ENCODE assay signal across 9 mouse cellular contexts in genomic region chr1:19210215-19211032, GRCm38 (mm10). TPM values are rescaled to one million over a fixed set of nuclear protein-coding genes. Genes with fewer than 3 reads are reported as not detected.
DNase-seq lines count a peak whose midpoint lies in the region; ATAC-seq and TF ChIP-seq lines count a peak whose summit lies in the region.
"Had no signal": no experiment of that assay in that cellular context is flagged by ENCODE, and none has a peak within 500 bp of the region (broad histone marks: within the 10 kb centered on the region; RNA-seq: fewer than 3 reads in every experiment).

No protein-coding gene starts in this region.

- no peak overlapping the region for H3K27ac ChIP-seq in heart, embryonic 16.5 days (ENCODE audit: low read length)
- peak overlapping the region; percentile 56 for H3K27ac ChIP-seq in embryonic facial prominence, embryonic 11.5 days (replicated peaks; ENCODE audit: low read depth, low read length)
- H3K27ac ChIP-seq in intestine, postnatal 0 days (ENCODE audit: low read depth, low read length): no peak overlapping the region
- peak overlapping the region; percentile 42; the same call in 1 of the 2 replicates for H3K27ac ChIP-seq in neural tube, embryonic 12.5 days
- H3K27ac ChIP-seq in layer of hippocampus, adult 2 months: no peak overlapping the region

- DNase-seq in heart, postnatal 10 days: no peak
- no peak for DNase-seq in embryonic facial prominence, embryonic 11.5 days (ENCODE audit: low spot score)
- DNase-seq in gastrocnemius, postnatal 25 days: no peak
- no peak for DNase-seq in urinary bladder, postnatal 10 days (ENCODE audit: low spot score)
- DNase-seq in layer of hippocampus, adult 2 months (ENCODE audit: low spot score in 2 of 2): no peak

- H3K4me1 ChIP-seq in heart, embryonic 16.5 days (ENCODE audit: control insufficient read depth, insufficient read depth, low read length): no peaks in the 10 kb centered on the region
- no peaks in the 10 kb centered on the region; the same call in 1 of the 2 replicates for H3K4me1 ChIP-seq in embryonic facial prominence, embryonic 11.5 days (ENCODE audit: control insufficient read depth, insufficient read depth, low read length)
- H3K4me1 ChIP-seq in intestine, postnatal 0 days (replicated peaks; ENCODE audit: control insufficient read depth, insufficient read depth, low read length): no peaks in the 10 kb centered on the region
- H3K4me1 ChIP-seq in neural tube, embryonic 12.5 days: no peaks in the 10 kb centered on the region

- no peaks in the 10 kb centered on the region for H3K36me3 ChIP-seq in heart, embryonic 16.5 days (ENCODE audit: control insufficient read depth, insufficient read depth)
- no peaks in the 10 kb centered on the region for H3K36me3 ChIP-seq in embryonic facial prominence, embryonic 11.5 days (replicated peaks; ENCODE audit: control insufficient read depth, insufficient read depth, low read depth, low read length)
- H3K36me3 ChIP-seq in intestine, postnatal 0 days (ENCODE audit: control insufficient read depth, insufficient read depth): no peaks in the 10 kb centered on the region
- no peaks in the 10 kb centered on the region for H3K36me3 ChIP-seq in neural tube, embryonic 12.5 days
- H3K36me3 ChIP-seq: G1E had no signal

- H3K9ac ChIP-seq in heart, embryonic 16.5 days (ENCODE audit: low read length): no peak overlapping the region
- H3K9ac ChIP-seq in embryonic facial prominence, embryonic 11.5 days (replicated peaks; ENCODE audit: low read length): peak overlapping the region; percentile 67
- H3K9ac ChIP-seq in intestine, postnatal 0 days (ENCODE audit: low read depth, low read length): no peak overlapping the region
- peak overlapping the region; percentile 77 for H3K9ac ChIP-seq in neural tube, embryonic 12.5 days

- intact Hi-C loops in heart, postnatal 10 days (cut with DNase I): no loop called here

- ATAC-seq in heart, embryonic 16.5 days (replicated peaks; ENCODE audit: extremely low read depth, insufficient read depth, low FRiP score): no peak
- ATAC-seq in embryonic facial prominence, embryonic 11.5 days (replicated peaks; ENCODE audit: insufficient number of reproducible peaks, low FRiP score, low TSS enrichment, low read depth): peak; percentile 67
- ATAC-seq in intestine, postnatal 0 days: no peak
- no peak for ATAC-seq in neural tube, embryonic 12.5 days (ENCODE audit: low FRiP score, low read depth)

- no peak for TF ChIP-seq CTCF in intestine, postnatal 0 days (IDR thresholded peaks at IDR 0.05; ENCODE audit: low read depth)
- no peak for TF ChIP-seq CTCF in layer of hippocampus, adult 2 months (conservative IDR thresholded peaks at IDR 0.05)

- peak overlapping the region; percentile 44 for H3K4me3 ChIP-seq in heart, embryonic 16.5 days (ENCODE audit: low read length)
- H3K4me3 ChIP-seq in embryonic facial prominence, embryonic 11.5 days (ENCODE audit: low read depth, low read length): peak overlapping the region; percentile 25
- H3K4me3 ChIP-seq in intestine, postnatal 0 days (ENCODE audit: low read depth, low read length): peak overlapping the region; percentile 36
- peak overlapping the region; percentile 50 for H3K4me3 ChIP-seq in neural tube, embryonic 12.5 days
- H3K4me3 ChIP-seq in layer of hippocampus, adult 2 months: no peak overlapping the region

- peak overlapping the region; percentile 60 for H3K4me2 ChIP-seq in heart, embryonic 16.5 days (ENCODE audit: low read depth, low read length)
- H3K4me2 ChIP-seq in embryonic facial prominence, embryonic 11.5 days (ENCODE audit: low read depth, low read length): peak overlapping the region; percentile 26
- H3K4me2 ChIP-seq in intestine, postnatal 0 days (replicated peaks; ENCODE audit: low read depth): peak overlapping the region; percentile 61
- peak overlapping the region; percentile 61 for H3K4me2 ChIP-seq in neural tube, embryonic 12.5 days (replicated peaks)

- peaks cover 73% of the 10 kb centered on the region for H3K27me3 ChIP-seq in heart, embryonic 16.5 days (ENCODE audit: control insufficient read depth, insufficient read depth, low read length)
- peaks cover 32% of the 10 kb centered on the region for H3K27me3 ChIP-seq in embryonic facial prominence, embryonic 11.5 days (ENCODE audit: control insufficient read depth, insufficient read depth, low read length)
- peaks cover 80% of the 10 kb centered on the region for H3K27me3 ChIP-seq in intestine, postnatal 0 days (replicated peaks; ENCODE audit: control insufficient read depth, insufficient read depth, low read length)
- H3K27me3 ChIP-seq in neural tube, embryonic 12.5 days (replicated peaks): peaks cover 56% of the 10 kb centered on the region

- WGBS in heart, embryonic 16.5 days: 2% methylated on average over 29 of the region's 30 CpGs
- WGBS in embryonic facial prominence, embryonic 11.5 days: under 1% methylated on average over 30 of the region's 30 CpGs
- under 1% methylated on average over 30 of the region's 30 CpGs for WGBS in intestine, postnatal 0 days
- under 1% methylated on average over 30 of the region's 30 CpGs for WGBS in neural tube, embryonic 12.5 days

- no peaks in the 10 kb centered on the region for H3K9me3 ChIP-seq in heart, embryonic 16.5 days (replicated peaks; ENCODE audit: control insufficient read depth, low read length)
- H3K9me3 ChIP-seq in embryonic facial prominence, embryonic 11.5 days (replicated peaks; ENCODE audit: control insufficient read depth, low read length): no peaks in the 10 kb centered on the region
- H3K9me3 ChIP-seq in intestine, postnatal 0 days (ENCODE audit: control insufficient read depth): no peaks in the 10 kb centered on the region
- no peaks in the 10 kb centered on the region for H3K9me3 ChIP-seq in neural tube, embryonic 12.5 days

RNA-seq across cellular contexts. Expression of gene Tfap2b, which starts 1.7 kb away (rescaled TPM):
- 0.14 and 0.42 TPM in 2 replicates for polyA plus RNA-seq in heart, embryonic 16.5 days (2015; fragmentation: Nextera tagmentation; extraction: Ambion mirVana)
- total RNA-seq in heart, postnatal 10 days (2021): not detected
- polyA plus RNA-seq in embryonic facial prominence, embryonic 11.5 days (2014; fragmentation: Nextera tagmentation; extraction: Ambion mirVana): 22.9 and 29.1 TPM in 2 replicates
- not detected in 2 replicates for polyA plus RNA-seq in intestine, postnatal 0 days (2015; fragmentation: Nextera tagmentation; extraction: Ambion mirVana)
- 78.6 and 88.6 TPM in 2 replicates for polyA plus RNA-seq in neural tube, embryonic 12.5 days (2016; fragmentation: Nextera tagmentation; extraction: Ambion mirVana)
- total RNA-seq in gastrocnemius, postnatal 25 days (2021): not detected
- under 1 TPM; 0.20 to 0.41 TPM for total RNA-seq in layer of hippocampus, adult 2 months (2021)
- polyA plus RNA-seq: G1E had no signal

Comparison
In these comparisons a context has a peak if more than half of its experiments do, and no peak if none do; other contexts are left out.
1. H3K27ac ChIP-seq: peak in embryonic facial prominence, embryonic 11.5 days (single experiment) and neural tube, embryonic 12.5 days (single experiment); none in heart, embryonic 16.5 days (single experiment), intestine, postnatal 0 days (single experiment) and layer of hippocampus, adult 2 months (single experiment).
2. H3K9ac ChIP-seq: peak in embryonic facial prominence, embryonic 11.5 days (single experiment) and neural tube, embryonic 12.5 days (single experiment); none in heart, embryonic 16.5 days (single experiment) and intestine, postnatal 0 days (single experiment).
3. RNA of gene Tfap2b, which starts 1.7 kb away (polyA plus RNA-seq): 78.6 to 88.6 TPM in neural tube, embryonic 12.5 days and 22.9 to 29.1 TPM in embryonic facial prominence, embryonic 11.5 days; 0.14 to 0.42 TPM in heart, embryonic 16.5 days and not detected in intestine, postnatal 0 days; every median in the first group is over 10 times any median in the second.
4. Peak in every context shown above with its lines, with median percentiles within 50 percentile points of each other: H3K4me2 ChIP-seq.